Mouse (Mus musculus) brain, embryonic 14.5 days (tissue): ENCODE data around the gene Lmntd1.

Experiments used
- CTCF ChIP-seq: fragments of 200-500 bp; IDR thresholded peaks from 2 replicates; pipeline ENCODE4 v1.5.1; 2012; ENCODE audit warnings: inconsistent platforms, mild to moderate bottlenecking, moderate library complexity, borderline replicate concordance; ENCODE audit not compliant: insufficient read depth, insufficient read length; ENCODE audit errors: extremely low read depth
- POLR2A ChIP-seq: fragments of 200-500 bp; IDR thresholded peaks from 2 replicates; pipeline ENCODE4 v1.6.1; 2012; ENCODE audit warnings: mild to moderate bottlenecking, inconsistent platforms, borderline replicate concordance; ENCODE audit not compliant: poor library complexity, insufficient read depth, insufficient read length, severe bottlenecking; ENCODE audit errors: extremely low read depth

DNA sequence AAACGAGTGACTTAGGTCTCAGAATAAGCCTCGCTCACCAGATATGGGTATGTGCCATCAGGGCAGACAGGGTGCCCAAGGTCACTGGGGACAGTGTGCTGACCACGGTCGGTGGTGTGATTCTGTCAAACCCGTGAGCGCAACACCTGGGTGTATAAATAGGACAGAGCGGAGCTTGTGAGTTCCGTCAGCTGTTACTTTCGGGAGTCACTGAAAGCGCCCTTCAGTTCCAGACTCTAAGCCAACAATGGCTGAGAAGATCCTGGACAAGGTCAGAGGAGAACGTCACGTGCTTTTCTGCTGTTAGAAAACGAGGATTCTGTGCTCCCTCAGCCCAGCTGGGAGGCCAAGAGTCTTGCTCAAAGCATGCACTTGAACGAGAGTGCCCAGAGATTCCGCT is 157.1 kb downstream of the Lmntd1 start:
- TF ChIP-seq CTCF = no peak
- TF ChIP-seq POLR2A = no peak
